Mouse (Mus musculus) midbrain, embryonic 12.5 days (tissue): ENCODE results near the gene Farp2. TPM values are rescaled to one million over a fixed set of nuclear protein-coding genes. Genes with fewer than 3 reads are reported as not detected.

Experiments
- ATAC-seq: fragments of 200-750 bp; cut with Nextera tagmentation; 2 replicates; pipeline ENCODE4 v1.8.0; 2017; ENCODE audit warnings: low read depth, moderate TSS enrichment, moderate library complexity; ENCODE audit not compliant: low FRiP score
- H3K27ac ChIP-seq: fragments of 300-500 bp; sonication (generic); replicated peaks from 2 replicates; pipeline ENCODE4 v1.5.1; 2016; ENCODE audit warnings: mild to moderate bottlenecking
- H3K27me3 ChIP-seq: fragments of 300-500 bp; sonication (generic); 2 replicates; pipeline ENCODE4 v1.6.1; 2016; ENCODE audit warnings: mild to moderate bottlenecking
- H3K36me3 ChIP-seq: fragments of 300-500 bp; sonication (generic); 2 replicates; pipeline ENCODE4 v1.6.1; 2016
- H3K4me1 ChIP-seq: fragments of 300-500 bp; sonication (generic); 2 replicates; pipeline ENCODE4 v1.6.1; 2016
- H3K4me2 ChIP-seq: fragments of 300-500 bp; sonication (generic); replicated peaks from 2 replicates; pipeline ENCODE4 v1.6.1; 2016; ENCODE audit warnings: mild to moderate bottlenecking, moderate library complexity
- H3K4me3 ChIP-seq: fragments of 300-500 bp; sonication (generic); 2 replicates; pipeline ENCODE4 v1.5.1; 2016; ENCODE audit warnings: mild to moderate bottlenecking
- H3K9ac ChIP-seq: fragments of 300-500 bp; sonication (generic); replicated peaks from 2 replicates; pipeline ENCODE4 v1.6.1; 2016; ENCODE audit warnings: mild to moderate bottlenecking, moderate library complexity
- H3K9me3 ChIP-seq: fragments of 300-500 bp; sonication (generic); 2 replicates; pipeline ENCODE4 v1.6.1; 2016; ENCODE audit warnings: mild to moderate bottlenecking
- WGBS: fragments of 180-500 bp; shearing (Covaris S2); methylation state at CpG from one replicate; pipeline ENCODE4 v1.1.7; 2016; 5-methylcytosine and 5-hydroxymethylcytosine counted together
- polyA plus RNA-seq: library from polyadenylated mRNA; unstranded; fragments of >200 nt; fragmentation: Nextera tagmentation; extraction: Ambion mirVana; gene quantifications from 2 replicates; pipeline ENCODE4 v1.2.1, GENCODE M21; 2016

Gene Farp2
- polyA plus RNA-seq, 1 experiment from 2014 or later = 5.5 TPM

GRCm38 (mm10) chr1:93563649-93564048 is 51.8 kb downstream of the Farp2 start:
- Histone ChIP-seq H3K4me2 (no peak overlapping the region), H3K27me3 (no peaks in the 10 kb centered on the region), H3K9ac (no peak overlapping the region), H3K36me3 (no peaks in the 10 kb centered on the region), H3K4me3 (no peak overlapping the region), H3K9me3 (no peaks in the 10 kb centered on the region), H3K27ac (no peak overlapping the region), H3K4me1 (no peaks in the 10 kb centered on the region)
- WGBS = 81% methylated on average over 1 of the region's 1 CpGs
- ATAC-seq = no peak

- H3K4me1 ChIP-seq = no peaks in the 10 kb centered on the region
These were observed 52.9 kb downstream of the Farp2 start for GRCm38 (mm10) chr1:93564781-93565180.

GRCm38 (mm10) chr1:93567013-93567412 is 55.1 kb downstream of the Farp2 start:
- ATAC-seq = no peak
- WGBS = 61% methylated on average over 3 of the region's 3 CpGs
- H3K4me2 ChIP-seq = no peak overlapping the region
- H3K4me3 ChIP-seq = no peak overlapping the region
- H3K9ac ChIP-seq = no peak overlapping the region
- H3K9me3 ChIP-seq = no peaks in the 10 kb centered on the region
- no peak overlapping the region for H3K27ac ChIP-seq
- H3K27me3 ChIP-seq = no peaks in the 10 kb centered on the region
- H3K36me3 ChIP-seq = 0 out of 2 replicates have a peak, but pooled peaks cover 5% of the 10 kb centered on the region
- H3K4me1 ChIP-seq = no peaks in the 10 kb centered on the region

More at GRCm38 (mm10) chr1:93564781-93565180, 52.9 kb downstream of the Farp2 start:
- no peak overlapping the region for H3K9ac ChIP-seq
- 83% methylated on average over 3 of the region's 3 CpGs for WGBS
- H3K27ac ChIP-seq = no peak overlapping the region
- no peaks in the 10 kb centered on the region for H3K27me3 ChIP-seq
- H3K36me3 ChIP-seq = no peaks in the 10 kb centered on the region
- no peak overlapping the region for H3K4me3 ChIP-seq
- no peak overlapping the region for H3K4me2 ChIP-seq
- H3K9me3 ChIP-seq = no peaks in the 10 kb centered on the region
- ATAC-seq = no peak

- ATAC-seq = no peak
- Histone ChIP-seq H3K27ac (no peak overlapping the region), H3K27me3 (no peaks in the 10 kb centered on the region), H3K4me3 (no peak overlapping the region), H3K4me1 (no peaks in the 10 kb centered on the region), H3K4me2 (no peak overlapping the region), H3K9me3 (no peaks in the 10 kb centered on the region), H3K9ac (no peak overlapping the region), H3K36me3 (0 out of 2 replicates have a peak, but pooled peaks cover 5% of the 10 kb centered on the region)
- WGBS = 86% methylated on average over 9 of the region's 9 CpGs
These were observed 56.0 kb downstream of the Farp2 start for GRCm38 (mm10) chr1:93567717-93568497.

- Histone ChIP-seq H3K36me3 (peaks cover 4% of the 10 kb centered on the region; the same call in 1 of the 2 replicates), H3K4me1 (no peaks in the 10 kb centered on the region), H3K4me3 (no peak overlapping the region), H3K9ac (no peak overlapping the region), H3K9me3 (no peaks in the 10 kb centered on the region), H3K4me2 (no peak overlapping the region), H3K27me3 (no peaks in the 10 kb centered on the region), H3K27ac (no peak overlapping the region)
- no peak for ATAC-seq
- WGBS = 79% methylated on average over 3 of the region's 3 CpGs
These were observed 65.2 kb downstream of the Farp2 start for GRCm38 (mm10) chr1:93577066-93577465.

GRCm38 (mm10) chr1:93577861-93578260 is 66.0 kb downstream of the Farp2 start:
- Histone ChIP-seq H3K9me3 (no peaks in the 10 kb centered on the region), H3K27me3 (no peaks in the 10 kb centered on the region), H3K4me1 (no peaks in the 10 kb centered on the region), H3K4me2 (no peak overlapping the region), H3K4me3 (no peak overlapping the region), H3K27ac (no peak overlapping the region), H3K9ac (no peak overlapping the region), H3K36me3 (peaks cover 4% of the 10 kb centered on the region; the same call in 1 of the 2 replicates)
- WGBS = 88% methylated on average over 4 of the region's 4 CpGs
- no peak for ATAC-seq

- WGBS = 96% methylated on average over 7 of the region's 7 CpGs
- H3K9ac ChIP-seq = no peak overlapping the region
- H3K9me3 ChIP-seq = no peaks in the 10 kb centered on the region
- no peaks in the 10 kb centered on the region for H3K4me1 ChIP-seq
- no peak overlapping the region for H3K4me3 ChIP-seq
- peaks cover 4% of the 10 kb centered on the region; the same call in 1 of the 2 replicates for H3K36me3 ChIP-seq
- H3K27ac ChIP-seq = no peak overlapping the region
- H3K4me2 ChIP-seq = no peak overlapping the region
- H3K27me3 ChIP-seq = no peaks in the 10 kb centered on the region
- no peak for ATAC-seq
These were observed 69.7 kb downstream of the Farp2 start for GRCm38 (mm10) chr1:93581545-93581944.

- Histone ChIP-seq H3K4me1 (no peaks in the 10 kb centered on the region), H3K9me3 (no peaks in the 10 kb centered on the region), H3K36me3 (no peaks in the 10 kb centered on the region), H3K9ac (no peak overlapping the region), H3K27ac (no peak overlapping the region), H3K27me3 (no peaks in the 10 kb centered on the region), H3K4me3 (no peak overlapping the region), H3K4me2 (no peak overlapping the region)
- 80% methylated on average over 3 of the region's 3 CpGs for WGBS
- ATAC-seq = no peak
These were observed 76.5 kb downstream of the Farp2 start for GRCm38 (mm10) chr1:93588346-93588745.

GRCm38 (mm10) chr1:93593960-93594359 is 82.1 kb downstream of the Farp2 start:
- H3K27me3 ChIP-seq = no peaks in the 10 kb centered on the region
- no peak for ATAC-seq
- H3K9ac ChIP-seq = no peak overlapping the region

GRCm38 (mm10) chr1:93595916-93596315 is 84.0 kb downstream of the Farp2 start:
- no peak overlapping the region for H3K27ac ChIP-seq

More at GRCm38 (mm10) chr1:93593960-93594359, 82.1 kb downstream of the Farp2 start:
- H3K9me3 ChIP-seq = no peaks in the 10 kb centered on the region
- H3K36me3 ChIP-seq = no peaks in the 10 kb centered on the region
- no peak overlapping the region for H3K4me2 ChIP-seq
- H3K4me3 ChIP-seq = no peak overlapping the region
- no peak overlapping the region for H3K27ac ChIP-seq
- H3K4me1 ChIP-seq = no peaks in the 10 kb centered on the region

GRCm38 (mm10) chr1:93602911-93603310 is 91.0 kb downstream of the Farp2 start:
- no peaks in the 10 kb centered on the region for H3K9me3 ChIP-seq
- ATAC-seq = no peak
- 82% methylated on average over 4 of the region's 4 CpGs for WGBS
- no peaks in the 10 kb centered on the region for H3K4me1 ChIP-seq
- no peaks in the 10 kb centered on the region for H3K36me3 ChIP-seq
- no peak overlapping the region for H3K4me3 ChIP-seq
- no peak overlapping the region for H3K4me2 ChIP-seq
- no peak overlapping the region for H3K9ac ChIP-seq
- no peaks in the 10 kb centered on the region for H3K27me3 ChIP-seq
- H3K27ac ChIP-seq = no peak overlapping the region

More at GRCm38 (mm10) chr1:93595916-93596315, 84.0 kb downstream of the Farp2 start:
- Histone ChIP-seq H3K9me3 (no peaks in the 10 kb centered on the region), H3K4me1 (no peaks in the 10 kb centered on the region), H3K36me3 (no peaks in the 10 kb centered on the region), H3K4me2 (no peak overlapping the region), H3K4me3 (no peak overlapping the region), H3K27me3 (no peaks in the 10 kb centered on the region), H3K9ac (no peak overlapping the region)
- WGBS = 76% methylated on average over 6 of the region's 6 CpGs
- no peak for ATAC-seq

GRCm38 (mm10) chr1:93603921-93604320 is 92.0 kb downstream of the Farp2 start:
- H3K36me3 ChIP-seq = no peaks in the 10 kb centered on the region
- no peak for ATAC-seq
- no peak overlapping the region for H3K27ac ChIP-seq
- H3K4me1 ChIP-seq = no peaks in the 10 kb centered on the region
- no peak overlapping the region for H3K4me3 ChIP-seq
- no peaks in the 10 kb centered on the region for H3K27me3 ChIP-seq
- no peak overlapping the region for H3K4me2 ChIP-seq
- H3K9ac ChIP-seq = no peak overlapping the region
- WGBS = 94% methylated on average over 12 of the region's 12 CpGs
- H3K9me3 ChIP-seq = no peaks in the 10 kb centered on the region
